Mouse (Mus musculus) lung, postnatal 0 days (tissue): Measurements from ENCODE around the gene Mvb12a.

Experiments
- CTCF ChIP-seq: IDR thresholded peaks from 2 replicates; pipeline ENCODE4 v1.5.1; 2016; ENCODE audit warnings: antibody characterized with exemption, mild to moderate bottlenecking
- EP300 ChIP-seq: IDR thresholded peaks from 2 replicates; pipeline ENCODE4 v1.6.1; 2016; ENCODE audit warnings: antibody characterized with exemption, mild to moderate bottlenecking, control low read depth

DNA sequence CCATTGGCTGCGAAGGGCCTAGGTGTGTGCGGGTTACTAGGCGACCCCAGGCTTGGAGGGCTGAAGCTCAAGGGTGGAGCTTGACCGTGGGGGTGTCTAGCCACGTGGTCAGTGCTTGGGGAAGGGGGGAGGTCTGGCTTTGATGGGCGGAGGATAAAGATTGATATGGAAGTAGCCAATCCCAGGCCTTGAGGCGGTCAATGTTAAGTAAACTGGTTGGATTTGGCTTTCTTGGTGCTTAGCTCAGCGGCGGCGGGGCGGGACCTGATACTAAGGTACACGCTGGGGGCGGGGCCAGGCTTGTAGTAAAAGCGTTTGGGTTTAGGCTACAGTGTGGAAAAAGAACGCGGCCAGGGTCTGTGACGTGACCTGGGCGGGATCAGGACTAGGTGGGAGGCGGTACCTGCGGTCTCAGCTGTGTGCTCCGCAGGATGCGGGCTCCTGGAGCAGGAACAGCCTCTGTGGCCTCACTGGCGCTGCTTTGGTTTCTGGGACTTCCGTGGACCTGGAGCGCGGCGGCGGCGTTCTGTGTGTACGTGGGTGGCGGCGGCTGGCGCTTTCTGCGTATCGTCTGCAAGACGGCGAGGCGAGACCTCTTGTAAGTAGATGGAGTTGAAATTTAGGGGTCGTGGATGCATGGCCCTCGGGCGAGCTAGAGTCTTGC lies 27.7 kb downstream of the Mvb12a start:
- peak; percentile 24 for TF ChIP-seq CTCF
- no peak for TF ChIP-seq EP300
